Mouse (Mus musculus) urinary bladder, postnatal 10 days (tissue): Measurements from ENCODE around the gene Swsap1.

Source experiments
- DNase-seq: peaks from one replicate; pipeline ENCODE4 v3.0.0; 2022; ENCODE audit warnings: low spot score

The Swsap1 gene

GRCm38 (mm10) chr9:21955570-21956281 is at the start of gene Swsap1:
TSS of gene Swsap1 (plus strand) at chr9:21955755.
- DNase-seq: peak; percentile 93

- no peak for DNase-seq
These were observed 47.3 kb upstream of the Swsap1 start for GRCm38 (mm10) chr9:21908216-21908615.

GRCm38 (mm10) chr9:21909474-21910223 is 45.9 kb upstream of the Swsap1 start:
- no peak for DNase-seq

- no peak for DNase-seq
These were observed 38.6 kb upstream of the Swsap1 start for GRCm38 (mm10) chr9:21916851-21917492.

GRCm38 (mm10) chr9:21917493-21918034 is 38.0 kb upstream of the Swsap1 start:
- no peak for DNase-seq

- peak; percentile 86 for DNase-seq
These were observed 37.4 kb upstream of the Swsap1 start, which contains the start of gene Rab3d for GRCm38 (mm10) chr9:21918035-21918592. TSS of gene Rab3d (minus strand) at chr9:21918192.

- DNase-seq: no peak
These were observed 36.7 kb upstream of the Swsap1 start for GRCm38 (mm10) chr9:21918692-21919384.

GRCm38 (mm10) chr9:21923036-21923435 is 32.5 kb upstream of the Swsap1 start:
- no peak for DNase-seq

- no peak for DNase-seq
These were observed 32.0 kb upstream of the Swsap1 start for GRCm38 (mm10) chr9:21923490-21924098.

GRCm38 (mm10) chr9:21924099-21924493 is 31.5 kb upstream of the Swsap1 start:
- peak; percentile 70 for DNase-seq

GRCm38 (mm10) chr9:21925034-21925433 is 30.5 kb upstream of the Swsap1 start:
- DNase-seq: no peak

GRCm38 (mm10) chr9:21925506-21925905 is 30.0 kb upstream of the Swsap1 start:
- DNase-seq: no peak

- no peak for DNase-seq
These were observed 29.4 kb upstream of the Swsap1 start for GRCm38 (mm10) chr9:21926155-21926554.

GRCm38 (mm10) chr9:21926784-21927183 is 28.8 kb upstream of the Swsap1 start:
- no peak for DNase-seq

GRCm38 (mm10) chr9:21927208-21927753 is 28.3 kb upstream of the Swsap1 start, which contains the start of the genes Ccdc159 and Tmem205:
TSS of gene Ccdc159 (plus strand) at chr9:21927471.
TSS of gene Tmem205 (minus strand) at chr9:21927556.
- peak; percentile 66 for DNase-seq

- DNase-seq: no peak
These were observed 26.3 kb upstream of the Swsap1 start for GRCm38 (mm10) chr9:21929208-21929607.

GRCm38 (mm10) chr9:21932006-21932405 is 23.5 kb upstream of the Swsap1 start:
- DNase-seq: no peak

GRCm38 (mm10) chr9:21932445-21933137 is 23.0 kb upstream of the Swsap1 start:
- DNase-seq: no peak

GRCm38 (mm10) chr9:21934021-21934420 is 21.5 kb upstream of the Swsap1 start:
- no peak for DNase-seq
